Mouse (Mus musculus) forebrain, embryonic 16.5 days (tissue): ENCODE results near the gene Cmip. TPM values are rescaled to one million over a fixed set of nuclear protein-coding genes. Genes with fewer than 3 reads are reported as not detected.
A peak's percentile ranks its signal among the peaks of the same experiment; 100 is the strongest.
"Not testable (repeated sequence)": the region's sequence is repeated elsewhere in the genome, so short reads cannot be mapped to it uniquely, and the experiment has no call there.

Experiments used
- ATAC-seq: fragments of 200-750 bp; cut with Nextera tagmentation; 2 replicates; pipeline ENCODE4 v1.8.0; 2017; ENCODE audit warnings: mild to moderate bottlenecking, moderate library complexity
- H3K27ac ChIP-seq: fragments of 300-500 bp; sonication (generic); 2 replicates; pipeline ENCODE4 v1.5.1; 2014; ENCODE audit warnings: low read length, control low read depth
- H3K27me3 ChIP-seq: fragments of 300-500 bp; sonication (generic); replicated peaks from 2 replicates; pipeline ENCODE4 v1.6.1; 2014; ENCODE audit warnings: low read length; ENCODE audit not compliant: control insufficient read depth, insufficient read depth
- H3K36me3 ChIP-seq: fragments of 300-500 bp; sonication (generic); 2 replicates; pipeline ENCODE4 v1.6.1; 2014; ENCODE audit not compliant: control insufficient read depth, insufficient read depth
- H3K4me1 ChIP-seq: fragments of 300-500 bp; sonication (generic); replicated peaks from 2 replicates; pipeline ENCODE4 v1.6.1; 2014; ENCODE audit warnings: low read length; ENCODE audit not compliant: control insufficient read depth, insufficient read depth
- H3K4me2 ChIP-seq: fragments of 300-500 bp; sonication (generic); 2 replicates; pipeline ENCODE4 v1.6.1; 2014; ENCODE audit warnings: mild to moderate bottlenecking, low read length, control low read depth
- H3K4me3 ChIP-seq: fragments of 300-500 bp; sonication (generic); replicated peaks from 2 replicates; pipeline ENCODE4 v1.5.1; 2014; ENCODE audit warnings: mild to moderate bottlenecking, low read length, control low read depth
- H3K9ac ChIP-seq: fragments of 300-500 bp; sonication (generic); replicated peaks from 2 replicates; pipeline ENCODE4 v1.6.1; 2014; ENCODE audit warnings: low read depth, low read length, control low read depth
- H3K9me3 ChIP-seq: fragments of 300-500 bp; sonication (generic); 2 replicates; pipeline ENCODE4 v1.6.1; 2016; ENCODE audit warnings: low read length; ENCODE audit not compliant: control insufficient read depth
- WGBS: fragments of 180-500 bp; shearing (Covaris S2); extraction: QIAGEN DNeasy Blood & Tissue Kit; methylation state at CpG from one replicate; pipeline ENCODE4 v1.1.7; 2014; 5-methylcytosine and 5-hydroxymethylcytosine counted together
- polyA plus RNA-seq: library from polyadenylated mRNA; unstranded; fragments of >200 nt; fragmentation: Nextera tagmentation; extraction: Ambion mirVana; gene quantifications from 2 replicates; pipeline ENCODE4 v1.2.1, GENCODE M21; 2015

Gene Cmip
- polyA plus RNA-seq, 1 experiment from 2014 or later, result 98.1 TPM

DNA sequence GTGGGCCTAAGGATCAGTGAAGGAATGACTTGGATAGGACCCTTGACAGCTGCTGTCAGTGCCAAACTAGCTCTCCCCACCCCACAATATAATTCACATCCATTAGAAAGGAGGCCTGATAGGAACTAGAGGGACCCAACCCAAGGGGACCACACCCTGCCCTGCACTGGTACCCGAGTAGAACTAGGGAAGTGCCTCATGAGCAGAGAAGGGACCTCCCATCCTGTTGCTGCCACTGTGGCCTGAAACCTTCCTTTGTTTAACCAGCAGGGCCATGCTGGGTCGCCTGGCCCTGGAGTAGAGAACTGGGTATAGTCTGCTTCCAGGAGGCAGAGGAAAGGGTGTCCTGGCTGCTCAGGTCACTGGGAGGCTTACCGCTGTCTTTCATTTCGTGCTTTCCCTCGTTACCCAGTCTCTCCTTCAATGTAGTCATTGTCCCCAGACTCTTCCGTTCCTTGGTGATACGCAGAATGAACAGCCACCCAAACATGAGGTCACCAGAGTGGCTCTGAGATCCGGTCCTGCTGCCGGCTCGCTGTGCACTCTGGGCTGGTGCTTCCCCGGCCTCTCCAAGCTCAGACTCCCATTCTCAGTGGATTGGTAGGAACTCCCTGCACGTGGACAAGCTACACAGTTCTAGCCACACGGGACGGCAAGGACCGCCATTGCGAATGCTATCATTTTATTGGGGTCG lies 164.1 kb downstream of the Cmip start:
- Histone ChIP-seq H3K4me2 (no peak overlapping the region), H3K27me3 (no peaks in the 10 kb centered on the region), H3K4me1 (peaks cover 14% of the 10 kb centered on the region), H3K9me3 (no peaks in the 10 kb centered on the region), H3K36me3 (no peaks in the 10 kb centered on the region), H3K4me3 (no peak overlapping the region), H3K9ac (no peak overlapping the region), H3K27ac (no peak overlapping the region)
- no peak for ATAC-seq
- WGBS, result 82% methylated on average over 17 of the region's 17 CpGs

DNA sequence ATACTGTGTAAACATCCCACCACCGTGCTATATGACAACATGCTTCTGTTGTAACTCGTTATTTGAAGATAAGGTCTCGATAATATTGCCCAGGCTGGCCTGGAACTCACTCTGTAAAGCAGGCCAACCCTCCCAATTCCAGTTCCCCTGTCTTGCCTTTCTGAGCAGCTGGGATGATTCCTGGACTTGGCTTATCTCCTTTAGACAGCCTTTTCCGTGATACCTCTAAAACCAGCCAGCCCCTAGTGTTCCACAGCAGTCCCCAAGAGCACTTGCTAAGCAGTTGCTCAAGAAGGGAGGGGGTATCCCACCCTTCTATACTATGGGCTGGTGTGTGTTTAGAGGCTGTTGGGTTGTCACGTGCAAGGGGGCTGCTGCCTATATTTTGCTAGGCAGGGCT lies 165.0 kb downstream of the Cmip start:
- Histone ChIP-seq H3K27me3 (no peaks in the 10 kb centered on the region), H3K36me3 (peaks cover under 1% of the 10 kb centered on the region; the same call in 1 of the 2 replicates), H3K27ac (no peak overlapping the region; the same call in 1 of the 2 replicates), H3K4me2 (no peak overlapping the region), H3K4me3 (no peak overlapping the region), H3K9ac (no peak overlapping the region), H3K9me3 (no peaks in the 10 kb centered on the region), H3K4me1 (peaks cover 14% of the 10 kb centered on the region)
- no peak for ATAC-seq
- WGBS, result 70% methylated on average over 5 of the region's 5 CpGs

DNA sequence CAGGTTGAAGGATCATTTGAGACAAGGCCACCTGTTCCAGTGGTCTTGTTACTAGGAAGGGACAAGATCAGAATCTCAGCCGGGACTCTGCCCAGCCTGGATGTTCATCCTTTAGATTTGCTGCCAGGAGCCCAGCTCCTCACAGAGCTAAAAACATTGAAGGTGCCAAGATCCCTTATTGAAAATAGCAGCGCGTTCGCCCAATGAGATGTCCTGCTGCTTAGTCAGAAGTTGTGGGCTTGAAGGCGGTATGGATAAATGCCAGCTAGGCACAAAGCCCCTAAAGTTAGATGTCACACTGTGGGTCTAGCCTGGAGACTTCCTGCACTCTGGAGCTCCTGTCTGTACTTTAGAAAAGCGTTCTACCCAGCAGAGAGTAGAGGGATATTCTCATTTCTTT lies 165.5 kb downstream of the Cmip start:
- WGBS, result 59% methylated on average over 6 of the region's 6 CpGs

DNA sequence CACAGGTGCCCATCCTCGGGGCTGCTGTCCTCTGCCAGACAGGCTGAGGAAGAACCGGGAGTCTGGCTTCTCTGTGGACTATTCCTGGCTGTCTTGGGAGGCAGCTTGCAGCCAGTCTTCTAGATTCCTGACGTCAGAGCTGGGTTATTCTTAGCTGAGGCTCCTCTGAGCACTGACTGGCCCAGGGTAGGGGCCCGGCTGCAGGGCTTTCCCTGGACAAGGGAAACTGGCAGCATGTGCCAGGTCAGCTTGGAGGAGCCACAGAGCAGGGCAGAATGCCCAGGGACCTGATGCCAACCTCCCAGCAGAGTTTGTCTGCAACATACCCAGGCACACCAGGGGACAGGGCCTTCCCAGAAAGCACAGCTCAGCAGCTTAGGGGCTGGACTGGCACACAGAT lies 166.2 kb downstream of the Cmip start:
- no peaks in the 10 kb centered on the region for H3K9me3 ChIP-seq
- peak; percentile 80 for ATAC-seq
- H3K4me1 ChIP-seq, result peaks cover 14% of the 10 kb centered on the region
- 0 out of 2 replicates have a peak overlapping the region, but pooled peaks have one; percentile 11 for H3K9ac ChIP-seq
- peak overlapping the region; percentile 72 for H3K27ac ChIP-seq
- 65% methylated on average over 4 of the region's 4 CpGs for WGBS
- H3K36me3 ChIP-seq, result peaks cover 8% of the 10 kb centered on the region
- H3K27me3 ChIP-seq, result no peaks in the 10 kb centered on the region
- no peak overlapping the region for H3K4me2 ChIP-seq
- no peak overlapping the region for H3K4me3 ChIP-seq

More for the DNA sequence above, 165.5 kb downstream of the Cmip start:
- H3K9me3 ChIP-seq, result no peaks in the 10 kb centered on the region
- H3K36me3 ChIP-seq, result peaks cover 6% of the 10 kb centered on the region
- H3K9ac ChIP-seq, result no peak overlapping the region
- H3K4me2 ChIP-seq, result no peak overlapping the region
- ATAC-seq, result no peak
- no peaks in the 10 kb centered on the region for H3K27me3 ChIP-seq
- H3K27ac ChIP-seq, result no peak overlapping the region; the same call in 1 of the 2 replicates
- no peak overlapping the region for H3K4me3 ChIP-seq
- H3K4me1 ChIP-seq, result peaks cover 14% of the 10 kb centered on the region

DNA sequence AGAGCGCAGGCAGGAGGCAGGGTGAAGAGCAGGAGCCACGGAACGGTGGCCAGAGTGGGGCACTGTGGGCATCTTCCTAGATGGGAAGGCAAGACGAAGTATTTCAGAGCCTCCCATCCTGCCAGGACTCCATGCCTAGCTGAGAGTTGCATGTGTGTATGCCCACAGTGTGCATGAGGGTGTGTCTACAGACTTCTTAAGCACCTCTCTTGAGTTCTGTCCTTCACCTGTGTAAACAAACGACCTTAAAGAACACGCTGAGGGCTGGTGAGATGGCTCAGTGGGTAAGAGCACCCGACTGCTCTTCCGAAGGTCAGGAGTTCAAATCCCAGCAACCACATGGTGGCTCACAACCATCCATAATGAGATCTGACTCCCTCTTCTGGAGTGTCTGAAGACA lies 171.0 kb downstream of the Cmip start:
- not testable (repeated sequence) for H3K27ac ChIP-seq, H3K4me3 ChIP-seq, H3K27me3 ChIP-seq, H3K9ac ChIP-seq, H3K9me3 ChIP-seq, ATAC-seq, H3K4me1 ChIP-seq, H3K4me2 ChIP-seq
- peaks cover 20% of the 10 kb centered on the region for H3K36me3 ChIP-seq
- 91% methylated on average over 8 of the region's 8 CpGs for WGBS

DNA sequence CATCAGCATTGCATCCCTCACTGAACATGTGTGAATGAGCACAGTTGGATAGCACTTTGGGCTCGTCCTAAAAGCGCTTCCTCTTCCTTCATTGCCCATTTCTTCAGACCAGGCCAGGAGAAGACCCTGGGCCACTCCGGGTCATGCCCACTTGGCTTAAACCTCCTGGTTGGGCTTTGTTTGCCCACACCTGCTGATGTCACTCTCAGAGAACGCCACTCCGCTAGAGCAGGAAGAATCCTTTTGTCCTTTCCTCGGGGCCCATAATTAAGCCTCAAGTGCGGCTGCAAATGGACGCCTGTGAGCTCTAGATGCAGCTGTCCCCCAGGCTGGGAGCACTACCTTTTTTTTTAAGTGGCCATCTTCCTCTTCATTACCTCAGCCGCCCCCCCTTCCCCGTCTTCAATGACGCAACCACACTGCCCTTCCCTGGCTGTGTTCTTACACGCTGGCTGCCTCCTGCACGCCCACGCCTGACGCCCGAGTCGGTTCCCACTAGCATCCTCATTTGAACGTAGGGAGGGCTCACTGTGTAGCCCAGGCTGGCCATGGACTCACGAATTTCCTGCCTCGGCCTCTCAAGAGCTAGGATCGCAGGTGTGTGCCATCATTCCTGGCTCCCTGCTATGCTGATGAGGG lies 171.8 kb downstream of the Cmip start:
- Histone ChIP-seq H3K4me3 (no peak overlapping the region), H3K9ac (no peak overlapping the region), H3K4me2 (no peak overlapping the region), H3K27me3 (no peaks in the 10 kb centered on the region), H3K9me3 (no peaks in the 10 kb centered on the region), H3K27ac (no peak overlapping the region), H3K36me3 (peaks cover 24% of the 10 kb centered on the region), H3K4me1 (0 out of 2 replicates have a peak, but pooled peaks cover 2% of the 10 kb centered on the region)
- ATAC-seq, result no peak; the same call in 1 of the 2 replicates
- 65% methylated on average over 21 of the region's 21 CpGs for WGBS

DNA sequence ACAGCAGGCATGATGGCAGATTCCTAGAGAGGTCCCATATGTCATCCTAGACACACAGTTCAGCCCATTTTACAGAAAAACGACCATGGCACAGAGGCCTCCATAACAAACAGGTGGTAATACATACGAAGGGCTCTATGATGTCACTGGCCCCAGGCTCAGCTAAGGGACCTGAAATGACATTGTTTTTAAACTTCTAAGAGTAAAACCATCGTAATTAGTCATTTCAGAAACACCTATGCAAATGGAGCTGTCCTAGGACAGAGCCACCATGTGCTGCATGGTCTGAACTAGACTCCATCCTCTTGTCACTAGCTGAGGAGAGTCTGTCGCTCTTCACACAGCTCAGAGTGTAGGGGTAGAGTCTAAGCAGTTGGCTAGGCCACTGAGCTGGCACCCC lies 173.8 kb downstream of the Cmip start:
- no peak overlapping the region for H3K27ac ChIP-seq
- H3K36me3 ChIP-seq, result peaks cover 27% of the 10 kb centered on the region
- no peaks in the 10 kb centered on the region for H3K9me3 ChIP-seq
- ATAC-seq, result no peak
- H3K9ac ChIP-seq, result no peak overlapping the region
- no peak overlapping the region for H3K4me3 ChIP-seq
- 92% methylated on average over 4 of the region's 4 CpGs for WGBS
- no peak overlapping the region for H3K4me2 ChIP-seq
- 0 out of 2 replicates have a peak, but pooled peaks cover 2% of the 10 kb centered on the region for H3K4me1 ChIP-seq
- H3K27me3 ChIP-seq, result no peaks in the 10 kb centered on the region

DNA sequence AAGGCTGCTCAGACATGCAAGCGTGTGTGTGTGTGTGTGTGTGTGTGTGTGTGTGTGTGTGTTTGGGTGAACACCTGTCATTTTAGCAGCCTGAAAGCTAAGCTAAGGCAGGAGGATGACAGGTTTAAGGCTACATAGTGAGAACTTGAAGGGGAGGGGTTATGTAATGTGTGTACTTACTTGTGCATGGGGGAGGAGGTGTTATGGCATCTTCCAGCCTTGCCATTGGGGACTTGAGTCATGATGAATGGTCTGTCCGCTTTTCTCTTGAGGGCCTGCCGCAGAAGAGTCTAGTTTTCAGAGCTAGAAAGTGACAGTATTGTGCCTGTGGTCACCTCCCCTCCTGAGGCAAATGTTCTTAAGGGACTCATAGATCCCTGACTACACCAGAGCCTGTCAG lies 174.7 kb downstream of the Cmip start:
- Histone ChIP-seq H3K27me3 (no peaks in the 10 kb centered on the region), H3K4me2 (no peak overlapping the region), H3K36me3 (peaks cover 31% of the 10 kb centered on the region), H3K4me1 (0 out of 2 replicates have a peak, but pooled peaks cover 2% of the 10 kb centered on the region), H3K4me3 (no peak overlapping the region), H3K9me3 (no peaks in the 10 kb centered on the region), H3K9ac (no peak overlapping the region), H3K27ac (no peak overlapping the region)
- no peak for ATAC-seq
- WGBS, result 85% methylated on average over 3 of the region's 3 CpGs

DNA sequence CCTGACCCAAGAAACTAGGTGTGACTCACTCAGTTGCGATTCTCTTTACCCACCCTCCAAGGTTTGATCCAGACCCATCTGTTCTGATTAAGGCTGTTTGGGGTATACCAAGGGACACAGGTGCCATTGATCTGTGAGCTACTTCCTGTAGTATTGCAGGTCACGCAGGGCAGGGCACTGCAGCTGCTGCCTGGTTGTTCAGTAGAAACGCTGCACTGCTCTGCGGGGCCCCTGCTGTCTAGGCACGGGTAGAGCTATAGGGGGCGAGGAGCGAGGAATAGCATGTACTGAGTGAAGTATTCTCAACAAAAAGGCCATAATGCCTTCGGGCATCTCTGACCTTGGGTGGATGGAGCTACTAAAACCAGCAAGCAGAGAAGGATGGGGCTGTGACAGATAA lies 175.2 kb downstream of the Cmip start:
- no peak overlapping the region for H3K27ac ChIP-seq
- 88% methylated on average over 8 of the region's 8 CpGs for WGBS
- no peak for ATAC-seq
- H3K9ac ChIP-seq, result no peak overlapping the region
- no peak overlapping the region for H3K4me3 ChIP-seq
- H3K4me2 ChIP-seq, result no peak overlapping the region
- 0 out of 2 replicates have a peak, but pooled peaks cover 2% of the 10 kb centered on the region for H3K4me1 ChIP-seq
- no peaks in the 10 kb centered on the region for H3K27me3 ChIP-seq
- H3K9me3 ChIP-seq, result no peaks in the 10 kb centered on the region
- peaks cover 29% of the 10 kb centered on the region for H3K36me3 ChIP-seq
